Mouse (Mus musculus) adrenal gland, adult 2 months (tissue): ENCODE data around the gene Slc12a5. TPM values are rescaled to one million over a fixed set of nuclear protein-coding genes. Genes with fewer than 3 reads are reported as not detected.
A peak's percentile ranks its signal among the peaks of the same experiment; 100 is the strongest.

Source experiments
- DNase-seq: peaks from one replicate; pipeline ENCODE4 v3.0.0; 2021
- long read RNA-seq: library from polyadenylated mRNA; stranded (forward); transcript quantifications from one replicate; pipeline ENCODE4 v2.0.0, GENCODE M21; 2021
- polyA plus RNA-seq: library from polyadenylated mRNA; depleted of rRNA; stranded (reverse); fragments of >200 nt; gene quantifications from 2 replicates; pipeline ENCODE4 v1.2.3, GENCODE M21; 2012; rRNA removed
- total RNA-seq, 2 experiments: library from RNA; stranded (reverse); gene quantifications; 2 replicates each; pipeline ENCODE4 v1.2.3; 2021

Gene Slc12a5
- total RNA-seq (1 to 10 TPM; 3.5 to 5.4 TPM), polyA plus RNA-seq (21.4 and 27.6 TPM in 2 replicates)
- long read RNA-seq, partial matches to known transcripts, result 2 of 5 reads
- long read RNA-seq, other reads (novel, unspliced or antisense), result 3 of 5 reads

DNA sequence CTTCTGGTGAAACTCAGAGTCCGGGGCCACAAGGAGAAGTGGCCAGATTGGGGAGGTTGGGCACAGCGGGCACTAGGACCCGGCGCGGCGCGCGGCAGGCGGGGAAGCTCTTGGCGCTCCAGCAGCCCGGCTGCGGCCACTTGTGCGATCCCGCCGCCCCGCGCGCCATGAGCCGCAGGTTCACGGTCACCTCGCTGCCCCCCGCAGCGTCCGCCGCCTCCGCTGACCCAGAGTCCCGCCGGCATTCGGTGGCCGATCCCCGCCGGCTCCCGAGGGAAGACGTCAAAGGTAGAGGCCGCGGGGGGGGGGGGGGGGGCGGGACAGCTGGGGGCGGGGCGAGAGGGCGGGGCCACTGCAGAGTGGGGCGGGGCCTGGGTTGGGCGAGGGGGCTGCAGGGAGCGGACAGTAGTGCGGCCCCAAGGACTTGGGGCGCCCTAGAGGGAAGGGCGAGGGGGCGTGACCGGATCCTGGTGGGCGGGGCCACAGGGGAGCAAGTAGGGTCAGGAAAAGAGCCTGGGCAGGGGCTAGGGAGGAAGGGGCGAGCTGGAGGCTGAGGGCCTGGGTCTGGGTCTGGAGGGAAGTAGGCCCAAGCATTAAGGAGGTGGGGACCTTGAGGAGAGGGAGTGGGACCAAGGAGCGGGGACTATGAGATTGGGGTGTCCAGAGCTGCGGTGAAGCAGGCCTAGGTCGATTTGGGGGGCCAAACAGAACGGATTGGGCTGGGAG, at the start of gene Slc12a5:
TSS of gene Slc12a5 (plus strand) at position 87 of the 726 bp plus-strand sequence.
- DNase-seq, result peak; percentile 82

DNA sequence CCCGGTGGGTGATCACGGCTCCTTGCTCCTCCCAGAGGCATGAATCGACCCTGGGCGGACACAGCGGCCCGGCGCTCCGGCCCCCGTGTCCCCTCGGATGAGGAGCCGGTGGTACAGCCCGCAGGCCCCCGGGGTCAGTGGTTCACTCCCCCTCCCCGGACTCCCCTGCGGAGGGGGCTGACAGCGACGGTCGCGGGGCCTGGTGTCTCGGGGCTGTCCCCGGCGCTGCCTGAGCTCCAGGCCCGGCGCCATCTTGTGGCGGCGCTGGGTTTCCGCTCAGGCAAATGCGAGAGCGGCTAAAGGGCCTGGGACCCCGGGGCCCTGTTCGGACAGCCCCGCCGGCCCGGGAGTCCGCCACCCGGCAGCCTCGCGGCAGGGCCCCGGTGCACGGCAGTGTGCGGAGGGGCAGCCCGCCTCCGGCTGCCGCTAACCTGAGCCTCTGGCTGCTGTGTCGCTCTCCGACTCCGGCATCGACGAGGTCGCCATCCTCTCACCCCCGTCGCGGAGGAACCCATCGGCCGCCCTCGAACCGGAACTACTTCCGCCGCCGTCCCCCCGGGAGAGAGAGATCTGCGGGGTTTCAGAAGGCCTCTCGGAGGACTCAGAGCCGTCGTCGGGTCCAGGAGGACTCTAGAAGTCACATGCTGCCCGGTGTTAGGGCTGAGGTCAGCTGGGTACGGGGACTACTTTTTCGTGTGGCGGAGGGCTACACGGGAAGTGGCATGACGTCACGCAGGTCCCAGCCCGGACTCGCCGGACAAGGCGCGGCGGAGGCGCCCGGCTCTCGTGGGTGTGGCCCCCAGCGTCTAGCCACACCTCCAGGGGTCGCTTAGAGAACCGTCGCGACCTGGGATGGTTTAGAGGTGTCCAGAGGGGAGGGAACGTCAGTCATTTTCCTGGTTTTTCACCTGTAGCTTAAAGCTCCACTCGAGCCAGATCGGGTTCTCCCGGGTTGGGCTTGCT, 49.2 kb upstream of the Slc12a5 start, which contains the start of gene Zfp335:
TSS of gene Zfp335 (minus strand) at position 672 of the 963 bp plus-strand sequence.
- DNase-seq, result peak; percentile 96

DNA sequence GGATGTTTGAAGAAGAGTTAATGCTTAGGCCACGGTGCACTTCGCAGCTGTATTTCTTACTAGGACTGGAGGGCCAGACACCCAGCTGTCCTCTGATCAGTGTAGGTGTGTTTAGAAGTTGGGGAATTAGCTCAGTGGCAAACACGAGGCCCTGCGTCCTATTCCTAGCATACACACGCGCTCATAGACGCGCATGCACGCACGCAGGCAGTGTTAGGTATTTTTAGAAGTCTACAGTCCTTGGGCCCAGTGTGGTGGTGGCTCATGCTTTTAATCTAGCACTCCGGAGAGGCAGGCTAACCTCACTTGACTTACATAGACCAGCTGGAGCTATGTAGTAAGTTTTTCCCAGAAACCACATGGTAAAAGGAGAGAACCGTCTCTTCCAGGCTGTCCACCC, 48.5 kb upstream of the Slc12a5 start:
- peak; percentile 78 for DNase-seq

DNA sequence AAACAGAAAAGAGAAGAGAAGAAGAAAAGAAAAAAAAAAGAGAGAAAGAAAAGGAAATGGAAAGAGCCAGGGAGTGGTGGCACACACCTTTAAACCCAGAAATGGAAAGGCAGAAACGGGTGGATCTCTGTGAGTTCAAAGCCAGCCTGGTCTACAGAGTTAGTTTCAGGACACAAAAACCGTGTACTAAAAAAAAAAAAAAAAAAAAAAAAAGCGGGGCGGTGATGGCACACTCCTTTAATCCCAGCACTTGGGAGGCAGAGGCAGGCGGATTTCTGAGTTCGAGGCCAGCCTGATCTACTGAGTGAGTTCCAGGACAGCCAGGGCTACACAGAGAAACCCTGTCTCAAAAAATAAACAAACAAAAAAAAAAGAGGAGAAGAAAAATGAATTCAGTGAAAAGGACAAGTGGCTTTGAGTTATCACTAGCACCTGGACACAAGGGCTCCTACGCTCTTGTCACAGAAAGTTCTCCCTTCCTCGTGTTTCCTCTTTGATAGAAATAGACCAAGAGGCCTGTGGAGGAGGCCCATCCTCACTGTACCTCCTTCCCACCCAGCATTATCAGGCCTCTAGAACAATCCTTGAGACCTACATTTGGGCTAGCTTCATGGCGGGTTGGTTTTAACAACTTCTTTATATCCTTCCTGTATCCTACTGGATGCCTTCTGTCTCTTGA, 47.7 kb upstream of the Slc12a5 start:
- no peak for DNase-seq

DNA sequence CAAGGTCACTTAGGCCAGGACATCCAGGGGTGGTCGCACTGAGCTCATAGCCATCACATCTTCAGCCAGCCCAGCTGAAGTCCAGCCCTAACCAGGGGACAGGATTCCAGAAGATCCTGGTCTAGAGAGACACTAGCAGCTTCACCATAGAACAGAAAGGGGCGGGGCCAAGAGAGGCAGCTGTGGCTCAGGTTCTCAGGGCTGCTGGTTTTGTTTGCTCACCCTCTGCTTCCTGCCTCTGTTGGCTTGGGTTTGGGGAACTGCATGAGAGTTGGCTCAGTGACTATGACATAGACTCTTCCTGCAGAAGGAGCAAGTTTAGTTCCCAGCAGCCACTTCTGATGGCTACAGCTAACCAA, 47.2 kb upstream of the Slc12a5 start:
- no peak for DNase-seq

DNA sequence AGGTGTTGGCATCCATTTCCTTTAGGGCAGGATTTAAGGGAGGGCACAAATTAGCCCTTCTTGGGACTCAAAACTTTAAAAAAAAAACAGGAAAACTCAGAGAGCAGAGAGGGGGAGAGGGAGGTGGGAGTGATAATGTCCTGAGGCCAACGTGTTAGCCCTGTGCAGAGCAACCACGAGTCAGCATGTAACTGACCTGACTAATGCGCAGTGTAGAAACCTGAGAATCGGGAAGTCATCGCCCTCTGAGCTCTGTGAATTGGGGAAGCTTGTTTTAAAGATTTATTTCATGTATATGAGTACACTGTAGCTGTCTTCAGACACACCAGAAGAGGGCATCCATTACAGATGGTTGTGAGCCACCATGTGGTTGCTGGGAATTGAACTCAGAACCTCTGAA, 43.8 kb upstream of the Slc12a5 start:
- no peak for DNase-seq

DNA sequence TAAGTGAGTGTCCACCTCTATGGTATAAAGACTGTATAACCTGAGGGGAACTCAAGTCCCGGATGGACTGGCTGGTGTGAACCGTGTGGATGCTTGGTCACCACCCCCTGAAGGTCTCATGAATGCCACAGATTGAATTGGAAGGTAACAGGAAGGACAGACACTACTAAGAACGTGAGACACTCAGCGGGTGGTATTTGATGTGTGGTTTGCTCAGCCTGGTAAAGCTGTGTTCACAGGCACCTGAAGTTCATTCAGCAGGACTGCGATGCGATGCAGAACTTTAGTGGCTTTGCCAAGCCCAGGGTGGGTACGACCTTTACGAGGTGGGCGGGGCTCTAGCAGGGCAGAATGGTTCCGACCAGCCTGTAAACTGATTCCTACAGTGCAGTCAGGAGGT, 43.2 kb upstream of the Slc12a5 start:
- no peak for DNase-seq

DNA sequence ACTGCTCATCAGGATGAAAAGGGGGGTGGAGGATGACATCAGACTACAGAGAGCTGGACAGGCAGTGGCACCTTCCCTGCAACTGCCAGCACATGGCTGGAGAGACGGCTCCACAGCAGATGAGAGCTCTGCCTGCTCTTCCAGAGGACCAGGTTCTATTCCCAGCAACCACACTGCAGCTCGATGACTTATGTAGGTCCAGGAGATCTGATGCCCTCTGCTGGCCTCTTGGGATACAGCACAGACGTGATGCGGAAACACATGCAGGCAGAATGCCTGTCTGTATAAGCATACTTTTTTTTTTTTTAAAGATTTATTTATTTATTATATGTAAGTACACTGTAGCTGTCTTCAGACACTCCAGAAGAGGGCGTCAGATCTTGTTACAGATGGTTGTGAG, 42.3 kb upstream of the Slc12a5 start:
- no peak for DNase-seq

DNA sequence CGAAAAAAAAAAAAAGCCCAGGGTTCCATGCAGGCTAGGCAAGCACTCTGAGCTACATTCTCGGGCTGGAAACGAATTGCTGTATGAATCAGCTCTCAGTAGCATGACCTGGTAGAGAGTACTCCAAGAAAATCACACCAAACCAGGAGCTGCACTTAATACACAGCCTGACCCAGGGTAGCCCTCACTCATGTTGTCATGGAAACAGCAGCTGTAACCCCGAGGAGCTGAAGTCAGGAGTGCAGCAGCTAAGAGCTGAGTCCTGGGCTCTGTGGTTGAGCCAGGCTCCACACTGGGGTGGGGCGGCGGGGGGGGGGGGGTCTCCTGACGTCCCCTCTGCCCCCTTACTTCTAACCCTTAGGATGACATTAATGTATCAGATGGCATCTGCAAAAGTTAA, 38.6 kb upstream of the Slc12a5 start:
- no peak for DNase-seq

DNA sequence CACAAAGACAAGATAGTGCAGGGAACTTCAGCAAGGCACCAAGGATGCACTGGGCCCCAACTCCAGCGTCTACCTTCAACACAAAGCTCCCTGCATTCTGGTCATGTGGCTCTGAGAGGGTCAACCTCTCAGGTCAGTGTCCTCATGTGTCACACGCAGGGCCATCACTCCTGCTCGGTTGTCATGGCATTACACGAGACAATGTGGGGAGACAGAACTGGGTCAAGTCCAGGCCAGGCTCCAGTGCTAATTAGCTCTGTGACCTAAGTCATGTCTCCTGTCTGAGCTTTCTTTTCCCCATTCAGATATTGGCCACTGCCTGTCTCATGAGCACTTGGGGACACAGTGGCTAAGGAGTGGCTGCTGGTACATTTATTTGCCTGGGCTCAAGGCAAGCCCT, 37.3 kb upstream of the Slc12a5 start:
- peak; percentile 72 for DNase-seq

DNA sequence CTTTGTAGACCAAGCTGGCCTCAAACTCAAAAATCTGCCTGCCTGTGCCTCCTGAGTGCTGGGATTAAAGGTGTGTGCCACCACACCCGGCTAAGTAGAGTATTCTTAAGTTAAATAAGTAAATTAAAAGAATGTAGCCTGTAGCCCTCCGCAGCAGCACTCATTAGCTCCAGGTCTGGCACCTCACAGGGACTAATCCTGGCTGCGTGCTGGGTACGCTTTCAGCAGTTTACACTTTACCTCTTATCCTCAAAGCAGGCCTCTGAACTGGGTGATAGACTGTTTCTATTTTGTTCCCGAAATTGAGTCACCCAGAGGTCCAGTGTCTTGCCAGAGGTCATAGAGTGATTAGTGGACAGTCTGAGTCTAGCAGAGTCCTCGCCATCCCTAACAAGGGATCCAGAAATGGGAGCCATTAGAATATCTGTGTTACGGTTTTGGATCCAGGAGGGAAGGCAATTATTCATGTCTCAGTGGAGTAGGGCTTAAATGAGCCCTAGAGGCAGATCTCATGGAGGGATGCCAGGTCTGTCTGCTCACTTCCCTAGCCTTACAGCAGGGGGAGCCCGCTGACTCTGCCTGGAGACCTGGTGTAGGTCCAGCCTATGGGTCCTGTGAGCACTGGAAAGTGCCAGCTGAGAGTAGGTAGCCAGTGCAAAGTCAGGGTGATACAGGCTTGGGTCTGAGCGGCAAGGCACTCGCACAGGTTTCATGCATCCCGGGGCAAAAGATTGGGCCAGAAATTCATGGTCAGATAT, 36.3 kb upstream of the Slc12a5 start:
- DNase-seq, result peak; percentile 94

DNA sequence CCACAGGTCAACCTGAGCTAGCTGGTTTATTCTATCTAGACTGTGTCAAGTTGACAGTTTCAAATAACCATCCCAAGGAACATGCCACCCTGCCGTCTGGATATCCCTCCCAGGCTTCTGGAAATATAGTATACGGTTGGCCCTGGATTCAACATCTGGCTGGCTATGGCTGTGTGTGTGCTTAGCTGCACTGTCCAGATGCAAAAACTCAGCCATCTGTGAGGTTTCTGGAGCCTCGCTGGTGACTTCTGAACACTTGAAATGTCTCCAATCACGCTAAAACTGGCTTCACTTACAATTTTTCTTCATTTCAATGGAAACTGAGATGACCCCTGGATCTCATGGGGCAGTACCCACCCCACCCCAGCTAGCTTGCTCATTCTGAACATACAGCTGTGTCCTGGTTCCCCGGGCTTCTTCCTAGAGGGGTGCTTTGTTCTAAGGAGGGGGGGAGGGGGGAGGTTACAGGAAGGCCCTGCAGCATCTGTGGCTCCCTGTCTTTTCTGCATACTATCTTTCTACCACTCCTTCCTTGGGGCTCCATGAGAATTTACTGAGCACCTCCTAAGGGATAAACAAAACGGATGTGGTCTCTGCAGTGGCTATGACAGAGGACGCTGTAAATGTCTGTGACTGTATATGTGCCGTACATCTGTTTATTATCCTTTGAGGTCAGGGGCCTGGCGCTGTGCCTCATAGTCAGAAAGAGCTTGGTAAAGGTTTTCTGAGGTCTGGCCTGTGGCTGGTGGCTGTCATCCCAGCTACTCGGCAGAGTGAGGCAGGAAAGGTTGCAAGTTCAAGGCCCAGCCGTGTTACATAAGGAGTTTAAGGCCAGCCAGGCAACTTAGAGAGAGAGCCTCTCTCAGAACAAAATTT, 29.7 kb upstream of the Slc12a5 start:
- peak; percentile 60 for DNase-seq

DNA sequence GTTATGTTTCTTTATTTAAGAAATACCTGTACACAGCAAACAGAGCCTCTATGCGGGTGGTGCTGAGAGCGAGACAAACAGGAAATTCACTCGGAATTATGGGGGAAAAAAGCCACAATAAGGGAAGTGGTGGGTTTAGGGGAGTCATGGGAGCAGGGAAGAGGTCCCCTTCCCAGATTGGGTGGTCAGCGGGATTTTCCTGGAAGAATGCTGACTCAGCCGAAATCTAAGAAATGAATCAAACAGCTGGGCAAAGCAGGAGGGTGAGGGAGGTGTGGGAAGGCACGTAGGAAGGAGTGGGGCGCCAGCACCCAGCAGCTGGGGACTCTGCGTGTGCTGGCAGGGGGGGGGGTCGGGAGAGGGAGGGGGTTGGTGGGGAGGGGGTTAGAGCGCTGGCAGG, 27.1 kb upstream of the Slc12a5 start:
- no peak for DNase-seq

DNA sequence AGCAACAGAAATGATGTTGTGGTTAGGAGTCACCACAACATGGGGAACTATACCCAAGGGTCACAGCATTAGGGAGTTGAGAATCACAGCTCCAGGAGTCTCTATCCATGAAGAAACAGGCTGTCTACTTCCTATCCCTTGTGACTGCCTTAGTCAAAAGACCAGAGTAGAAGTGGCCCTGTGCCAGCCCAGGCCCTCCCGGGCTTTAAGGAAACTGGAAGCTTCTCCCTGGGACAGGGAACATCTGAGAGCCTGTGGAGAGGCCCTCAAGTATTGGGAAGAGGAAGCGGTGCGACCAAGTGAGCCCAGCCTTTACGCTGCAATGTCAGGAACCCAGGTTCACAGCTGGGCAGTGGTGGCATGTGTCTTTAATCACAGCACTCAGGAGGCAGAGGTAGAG, 24.6 kb upstream of the Slc12a5 start:
- DNase-seq, result no peak

DNA sequence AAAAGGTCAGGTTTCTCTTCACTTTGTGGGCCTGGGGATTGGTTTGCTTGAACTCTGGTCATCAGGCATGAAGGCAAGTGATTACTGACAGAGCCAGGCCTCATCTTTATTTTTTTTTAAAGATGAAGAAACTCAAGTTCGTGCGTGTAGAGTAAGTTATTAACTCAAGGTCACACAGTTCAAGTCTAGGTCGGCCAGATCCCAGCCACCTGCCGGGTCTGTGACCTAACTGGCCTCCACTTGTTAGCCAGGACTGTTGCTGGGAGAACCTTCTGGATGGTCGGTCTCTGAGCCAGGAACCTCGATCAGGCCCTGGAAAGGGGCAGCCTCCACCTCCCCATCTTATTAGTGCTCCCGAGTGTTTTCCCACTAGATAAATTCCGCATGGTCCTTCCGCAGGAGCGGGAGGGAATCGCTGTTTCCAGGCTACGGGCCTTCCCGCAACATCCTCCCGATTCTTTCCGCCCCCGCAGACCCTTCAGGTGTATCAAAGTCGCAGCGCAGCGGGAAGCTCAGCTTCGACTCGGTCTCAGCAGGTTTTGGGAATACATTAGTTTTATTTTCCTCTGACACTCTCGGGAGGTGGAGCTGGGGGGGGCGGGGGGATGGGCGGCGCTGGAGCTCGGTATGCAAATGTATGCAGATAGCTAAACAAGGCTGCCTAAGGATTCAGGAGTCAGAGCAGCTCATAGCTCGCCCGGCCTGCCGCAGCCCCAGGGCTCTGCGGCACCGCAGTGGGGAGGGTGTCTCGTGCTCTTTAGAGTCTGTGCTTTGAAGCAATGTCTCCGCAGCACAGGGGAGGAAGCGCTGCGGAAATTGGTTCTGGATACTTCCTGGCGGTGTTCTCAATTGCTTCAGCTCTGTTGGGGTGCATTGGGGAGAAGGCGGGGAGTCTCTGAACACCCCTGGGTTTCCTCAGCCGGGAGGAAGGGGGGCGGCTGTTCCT, 22.2 kb upstream of the Slc12a5 start:
- peak; percentile 69 for DNase-seq

DNA sequence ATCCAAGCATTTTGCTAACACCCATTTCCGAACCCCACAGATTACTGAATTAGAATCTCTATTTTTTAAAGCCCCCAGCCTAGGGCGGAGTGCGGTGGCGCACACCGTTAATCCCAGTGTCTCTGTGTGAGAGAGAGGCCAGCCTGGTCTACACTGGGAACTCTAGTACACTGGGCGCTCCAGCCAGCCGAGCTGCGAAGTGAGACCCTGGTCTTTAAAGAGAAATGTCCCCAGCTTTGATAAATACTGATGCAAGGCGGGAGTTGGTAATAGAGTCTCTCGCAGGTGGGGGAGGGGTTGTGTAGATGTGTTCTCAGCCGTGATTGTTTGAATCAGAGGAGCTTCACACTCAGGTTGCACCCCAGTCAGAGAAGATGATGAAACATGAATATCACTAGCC, 21.5 kb upstream of the Slc12a5 start:
- no peak for DNase-seq

DNA sequence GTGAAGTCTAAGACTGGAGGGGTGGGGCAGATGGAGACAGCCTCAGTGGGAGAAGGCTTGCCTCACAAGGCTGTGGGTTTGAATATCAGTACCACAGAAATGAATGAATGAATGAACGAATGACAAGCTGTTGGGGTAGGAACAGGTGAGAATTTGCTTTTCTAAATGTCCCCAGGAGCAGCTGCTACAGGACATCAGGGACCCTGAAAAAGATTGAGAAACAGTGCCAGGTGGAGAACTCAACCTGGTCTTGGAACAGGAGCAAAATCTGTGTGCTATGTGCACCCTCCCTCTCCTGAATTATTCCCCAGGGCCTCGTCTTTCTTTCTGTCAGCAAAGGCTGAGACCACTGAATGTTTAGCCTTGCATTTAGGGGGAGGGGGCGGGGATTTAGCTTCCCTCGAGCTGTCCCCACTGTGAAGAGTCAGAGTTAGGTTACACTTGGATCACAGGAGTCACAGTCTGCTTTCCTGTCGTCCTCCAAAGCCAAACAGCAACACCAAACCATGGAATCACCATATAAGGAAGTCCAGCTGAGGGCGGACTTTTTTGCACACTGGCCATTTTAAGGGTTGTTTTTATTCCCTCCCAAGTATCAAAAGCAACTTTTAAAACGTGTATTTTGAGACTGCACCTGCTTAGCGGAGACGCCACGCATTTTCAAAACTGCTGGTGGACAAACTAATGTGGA, 20.3 kb upstream of the Slc12a5 start, which contains the start of gene Mmp9:
TSS of gene Mmp9 (plus strand) at position 641 of the 691 bp plus-strand sequence.
- DNase-seq, result no peak

DNA sequence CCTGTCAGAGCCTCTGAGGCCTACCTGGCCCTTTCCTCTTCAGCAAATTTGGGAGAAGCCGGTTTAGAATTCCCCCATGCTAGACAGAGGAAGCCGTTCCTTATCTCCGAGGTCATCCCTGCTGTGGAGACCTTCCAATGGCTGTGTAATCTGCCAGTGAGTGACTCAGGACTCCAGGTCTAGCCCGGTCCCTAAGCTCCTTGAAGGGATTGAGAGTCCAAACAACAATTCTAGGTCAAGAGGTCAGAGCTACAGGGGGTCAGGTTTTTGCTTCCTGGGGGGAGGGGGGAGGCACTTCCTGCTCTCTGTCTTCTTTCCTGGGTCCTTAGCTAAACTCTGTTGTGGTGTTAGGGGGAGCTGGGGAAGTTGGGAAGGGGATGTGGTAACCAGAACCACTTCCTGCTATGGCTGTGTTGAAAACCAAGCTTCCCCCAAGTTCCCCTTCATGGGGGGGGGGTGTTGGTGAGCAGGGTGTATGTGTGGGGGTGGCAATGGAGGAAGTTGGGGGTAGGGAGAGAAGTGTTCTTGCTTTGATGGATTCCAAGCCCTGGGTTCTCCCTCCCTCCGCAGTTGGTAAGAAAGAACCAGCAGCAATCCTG, 17.8 kb upstream of the Slc12a5 start:
- peak; percentile 66 for DNase-seq
